Mouse (Mus musculus) liver, postnatal 0 days (tissue): ENCODE measurements around the gene Cdh15.

Experiments
- CTCF ChIP-seq: sonication (generic); IDR thresholded peaks from 2 replicates; pipeline ENCODE4 v1.5.1; 2016; ENCODE audit warnings: antibody characterized with exemption, low read depth
- EP300 ChIP-seq: IDR thresholded peaks from 2 replicates; pipeline ENCODE4 v1.6.1; 2016; ENCODE audit warnings: antibody characterized with exemption, low read depth, mild to moderate bottlenecking

DNA sequence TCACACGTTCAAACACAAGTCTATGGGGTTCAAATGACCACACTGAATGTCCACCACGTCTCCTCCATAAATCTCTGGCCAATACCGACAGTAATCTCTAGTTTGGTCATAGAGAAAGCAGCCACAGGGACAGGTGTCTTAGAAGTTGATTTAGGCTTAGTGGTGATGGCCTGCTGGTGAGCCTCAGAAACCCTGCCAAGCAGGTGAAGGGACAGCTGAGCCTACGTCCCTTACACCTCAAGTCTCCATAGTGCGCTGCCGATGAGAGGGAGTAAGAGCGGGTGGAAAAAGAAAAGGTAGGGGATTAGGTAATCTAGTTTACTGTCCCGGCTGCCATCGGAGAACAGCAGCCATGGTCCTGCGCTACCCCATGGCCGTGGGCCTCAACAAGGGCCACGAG is 11.6 kb upstream of the Cdh15 start:
- no peak for TF ChIP-seq EP300
- no peak for TF ChIP-seq CTCF
